Mouse (Mus musculus): ENCODE results near the gene Bco2.
A peak's percentile ranks its signal among the peaks of the same experiment; 100 is the strongest.

Gene Bco2

GRCm38 (mm10) chr9:50561145-50561917, 6.3 kb upstream of the Bco2 start, which contains the start of gene Tex12:
Gene Tex12, minus strand, starts transcription at chr9:50561325.
- no peak for DNase-seq

GRCm38 (mm10) chr9:50554241-50555093, 514 bp downstream of the Bco2 start, which contains the start of gene Il18:
Gene Il18, plus strand, starts transcription at chr9:50554827.
- DNase-seq, result peak; percentile 75 to 81

GRCm38 (mm10) chr9:50553547-50553946, 1.4 kb downstream of the Bco2 start:
- DNase-seq, result peak; percentile 31 to 34

GRCm38 (mm10) chr9:50552206-50552605, 2.8 kb downstream of the Bco2 start:
- no peak for DNase-seq

- no peak for DNase-seq
Observed at GRCm38 (mm10) chr9:50548936-50549335, 6.0 kb downstream of the Bco2 start.

- peak; percentile 68 to 74 for DNase-seq
Observed at GRCm38 (mm10) chr9:50547859-50548478, 7.0 kb downstream of the Bco2 start.

- no peak for DNase-seq
Observed at GRCm38 (mm10) chr9:50542401-50542800, 12.6 kb downstream of the Bco2 start.

- DNase-seq, result no peak
Observed at GRCm38 (mm10) chr9:50540170-50540569, 14.8 kb downstream of the Bco2 start.

- peak in 1 of 2 experiments; percentile 30 for DNase-seq
Observed at GRCm38 (mm10) chr9:50537295-50537694, 17.7 kb downstream of the Bco2 start.

GRCm38 (mm10) chr9:50536603-50537135, 18.3 kb downstream of the Bco2 start:
- no peak for DNase-seq

GRCm38 (mm10) chr9:50535930-50536329, 19.1 kb downstream of the Bco2 start:
- DNase-seq, result no peak

- DNase-seq, result peak; percentile 19 to 28
Observed at GRCm38 (mm10) chr9:50533791-50534190, 21.2 kb downstream of the Bco2 start.

GRCm38 (mm10) chr9:50533328-50533727, 21.7 kb downstream of the Bco2 start:
- peak; percentile 65 to 67 for DNase-seq

GRCm38 (mm10) chr9:50530890-50531289, 24.1 kb downstream of the Bco2 start:
- DNase-seq, result peak; percentile 26 to 38

- peak; percentile 97 to 98 for DNase-seq
Observed at GRCm38 (mm10) chr9:50528293-50528892, 26.6 kb downstream of the Bco2 start, which contains the start of gene Pts. Gene Pts, minus strand, starts transcription at chr9:50528724.

GRCm38 (mm10) chr9:50527860-50528259, 27.1 kb downstream of the Bco2 start:
- DNase-seq, result peak; percentile 54 to 62

GRCm38 (mm10) chr9:50525585-50525984, 29.4 kb downstream of the Bco2 start:
- DNase-seq, result no peak

GRCm38 (mm10) chr9:50524936-50525335, 30.0 kb downstream of the Bco2 start:
- DNase-seq, result no peak

- no peak for DNase-seq
Observed at GRCm38 (mm10) chr9:50522574-50522973, 32.4 kb downstream of the Bco2 start.

- DNase-seq, result peak in 1 of 2 experiments; percentile 18
Observed at GRCm38 (mm10) chr9:50521562-50521961, 33.4 kb downstream of the Bco2 start.

GRCm38 (mm10) chr9:50520748-50521147, 34.2 kb downstream of the Bco2 start:
- no peak for DNase-seq

GRCm38 (mm10) chr9:50518781-50519180, 36.2 kb downstream of the Bco2 start:
- peak; percentile 18 to 30 for DNase-seq
